Mouse (Mus musculus): ENCODE data around the gene Erap1.
"Not testable (repeated sequence)": the region's sequence is repeated elsewhere in the genome, so short reads cannot be mapped to it uniquely, and the experiment has no call there.

The Erap1 gene

DNA sequence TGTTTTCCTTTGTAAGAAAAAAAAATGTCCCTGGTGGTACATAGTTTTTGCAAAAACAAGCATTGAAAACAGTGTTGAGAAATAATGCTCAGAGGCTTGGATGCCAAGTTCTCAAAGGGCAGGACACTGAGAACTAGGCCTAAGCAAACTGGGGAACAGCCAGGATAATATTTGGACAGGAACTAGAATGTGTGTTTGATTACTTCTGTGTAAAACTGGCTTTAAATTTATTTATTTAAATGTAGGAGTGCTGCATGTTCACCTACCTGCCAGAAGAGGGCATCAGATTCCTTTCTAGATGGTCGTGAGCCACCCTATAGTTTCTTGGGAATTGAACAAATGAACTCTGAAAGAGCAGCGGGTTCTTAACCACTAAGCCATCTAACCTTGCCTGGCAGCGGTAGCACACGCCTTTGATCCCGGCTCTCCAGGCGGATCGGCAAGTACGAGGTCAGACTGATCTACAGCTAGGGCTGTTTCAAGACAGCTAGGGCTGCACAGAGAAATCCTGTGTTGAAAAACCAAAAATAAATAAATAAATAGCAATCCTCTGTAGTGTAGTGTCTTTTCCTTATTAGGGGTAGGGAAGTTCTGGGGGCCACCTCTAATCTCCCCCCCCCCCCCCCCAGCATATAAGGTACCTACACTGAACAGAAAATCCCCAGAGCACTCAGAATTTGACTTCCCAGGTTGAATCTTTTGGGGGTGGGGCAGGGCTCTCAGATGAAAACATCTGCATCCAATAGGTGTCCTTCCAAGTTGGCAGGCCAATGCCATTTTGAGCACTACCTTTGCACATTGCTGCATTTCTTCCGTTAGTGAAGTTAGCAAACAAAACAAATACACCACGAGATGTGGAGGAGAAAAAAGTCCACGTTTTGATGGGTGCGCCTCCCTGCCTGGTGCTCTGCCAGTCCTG is at the start of gene Erap1:
Erap1 (plus strand) TSS at position 776 of the 919 bp plus-strand sequence.
- DNase-seq (ENCODE audit: low read depth in 2 of 2, low spot score in 2 of 2), result peak; percentile 20 to 35

DNA sequence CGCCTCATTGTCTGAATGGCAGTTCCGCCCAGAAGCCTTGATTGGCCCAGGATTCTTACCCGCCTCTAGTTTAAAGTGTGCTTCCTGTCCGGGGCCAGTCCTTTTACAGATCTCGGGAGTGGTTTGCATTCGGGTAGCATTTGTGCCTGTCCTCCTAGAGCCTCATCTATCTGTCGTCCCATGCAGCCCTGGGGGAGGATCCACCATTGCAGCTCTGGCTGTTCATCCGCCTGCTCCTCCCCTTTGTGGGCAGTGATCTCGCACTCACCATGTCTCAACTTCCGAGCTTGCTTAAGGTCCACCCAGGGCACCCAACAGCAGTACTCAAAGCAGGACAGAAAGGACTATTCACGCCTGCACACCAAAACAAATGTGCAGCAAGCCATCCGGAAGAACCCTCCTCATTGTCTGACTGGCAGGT is 48.0 kb upstream of the Erap1 start:
- not testable (repeated sequence) for DNase-seq (ENCODE audit: low read depth in 2 of 2, low spot score in 2 of 2)

- DNase-seq (ENCODE audit: low read depth in 2 of 2, low spot score in 2 of 2), result not testable (repeated sequence)
Measured at GRCm38 (mm10) chr13:74591828-74592227, 47.5 kb upstream of the Erap1 start.

DNA sequence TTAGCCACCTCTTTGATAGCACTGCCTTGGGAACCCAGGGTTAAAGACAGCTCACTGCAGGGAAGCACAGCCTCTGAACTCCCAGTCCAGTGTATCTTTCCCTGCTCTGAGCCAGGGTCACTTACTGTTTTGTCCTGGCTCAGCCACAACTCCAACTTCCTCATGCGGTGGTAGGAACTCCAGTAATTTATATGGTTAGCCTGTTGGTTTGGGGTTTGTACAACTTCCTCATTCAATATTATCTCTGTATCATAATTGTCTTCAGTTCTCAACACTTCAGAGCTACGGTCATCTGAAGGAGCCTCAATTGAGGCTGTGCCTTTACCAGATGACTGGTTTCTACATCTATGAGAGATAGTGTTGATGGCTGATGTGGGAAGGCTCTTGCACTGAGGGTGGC is 42.3 kb upstream of the Erap1 start:
- DNase-seq (ENCODE audit: low read depth in 2 of 2, low spot score in 2 of 2), result not testable (repeated sequence)

- not testable (repeated sequence) for DNase-seq (ENCODE audit: low read depth in 2 of 2, low spot score in 2 of 2)
Measured at GRCm38 (mm10) chr13:74601776-74602175, 37.6 kb upstream of the Erap1 start.

- peak; percentile 63 to 72 for DNase-seq (ENCODE audit: low read depth in 2 of 2, low spot score in 2 of 2)
Measured at GRCm38 (mm10) chr13:74617163-74618019, 22.0 kb upstream of the Erap1 start.

GRCm38 (mm10) chr13:74632327-74632726 is 7.0 kb upstream of the Erap1 start:
- DNase-seq (ENCODE audit: low read depth in 2 of 2, low spot score in 2 of 2), result no peak

- no peak for DNase-seq (ENCODE audit: low read depth in 2 of 2, low spot score in 2 of 2)
Measured at GRCm38 (mm10) chr13:74632857-74633256, 6.5 kb upstream of the Erap1 start.

DNA sequence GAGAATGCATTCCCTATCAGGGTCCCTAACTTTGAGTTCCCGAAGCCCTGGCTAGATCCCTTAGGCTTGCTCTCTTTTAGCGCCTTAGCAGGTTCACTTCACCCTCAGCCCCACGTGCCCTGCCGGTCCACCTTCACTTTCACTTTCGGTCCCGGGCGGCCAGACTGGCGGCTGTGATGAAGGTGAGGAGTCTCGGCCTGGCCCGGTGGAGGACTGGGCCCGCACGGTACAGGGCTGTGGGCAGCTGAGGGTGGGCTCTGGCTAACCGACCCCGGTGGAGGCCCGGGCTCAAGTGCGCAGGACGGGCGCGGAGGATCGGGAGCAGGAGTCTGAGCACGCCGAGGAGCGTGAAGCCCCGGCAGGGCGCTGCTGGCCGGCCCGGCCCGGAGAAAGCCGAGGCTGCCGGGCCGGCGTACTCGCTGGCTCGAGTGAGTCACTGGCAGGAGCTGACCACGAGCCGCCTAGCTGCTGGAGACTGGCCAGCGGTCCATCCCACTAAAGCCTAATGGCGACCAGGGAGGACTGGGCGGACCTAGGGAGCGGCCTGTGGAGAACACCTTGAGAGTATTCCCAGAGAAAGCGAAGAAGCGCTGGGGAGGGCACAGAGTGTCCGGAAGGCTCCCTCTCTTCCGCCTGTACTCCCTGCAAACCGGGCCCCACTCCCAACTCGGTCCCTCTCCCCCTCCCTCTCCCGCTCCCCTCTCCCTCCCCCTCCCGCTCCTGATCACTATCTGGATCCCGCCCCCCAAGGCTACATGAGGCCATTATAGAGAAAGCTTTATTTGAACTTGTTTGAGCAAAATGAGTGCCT is 549 bp downstream of the Erap1 start:
- DNase-seq (ENCODE audit: low read depth in 2 of 2, low spot score in 2 of 2), result peak; percentile 69 to 75

DNA sequence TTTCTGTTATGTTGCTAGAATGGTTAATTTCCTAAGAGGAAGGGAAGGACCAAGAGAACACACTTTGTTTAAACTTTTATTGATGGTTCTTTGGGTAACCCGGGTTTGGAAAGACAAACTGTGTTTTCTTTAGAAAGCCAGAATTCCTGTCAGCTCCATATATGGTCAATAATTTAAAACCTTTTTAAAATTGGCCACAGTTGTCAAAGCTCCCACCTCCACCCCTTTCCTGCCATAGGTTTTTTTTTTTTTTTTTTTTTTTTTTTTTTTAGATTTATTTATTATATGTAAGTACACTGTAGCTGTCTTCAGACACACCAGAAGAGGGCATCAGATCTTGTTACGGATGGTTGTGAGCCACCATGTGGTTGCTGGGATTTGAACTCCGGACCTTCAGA is 1.2 kb downstream of the Erap1 start:
- not testable (repeated sequence) for DNase-seq (ENCODE audit: low read depth in 2 of 2, low spot score in 2 of 2)

DNA sequence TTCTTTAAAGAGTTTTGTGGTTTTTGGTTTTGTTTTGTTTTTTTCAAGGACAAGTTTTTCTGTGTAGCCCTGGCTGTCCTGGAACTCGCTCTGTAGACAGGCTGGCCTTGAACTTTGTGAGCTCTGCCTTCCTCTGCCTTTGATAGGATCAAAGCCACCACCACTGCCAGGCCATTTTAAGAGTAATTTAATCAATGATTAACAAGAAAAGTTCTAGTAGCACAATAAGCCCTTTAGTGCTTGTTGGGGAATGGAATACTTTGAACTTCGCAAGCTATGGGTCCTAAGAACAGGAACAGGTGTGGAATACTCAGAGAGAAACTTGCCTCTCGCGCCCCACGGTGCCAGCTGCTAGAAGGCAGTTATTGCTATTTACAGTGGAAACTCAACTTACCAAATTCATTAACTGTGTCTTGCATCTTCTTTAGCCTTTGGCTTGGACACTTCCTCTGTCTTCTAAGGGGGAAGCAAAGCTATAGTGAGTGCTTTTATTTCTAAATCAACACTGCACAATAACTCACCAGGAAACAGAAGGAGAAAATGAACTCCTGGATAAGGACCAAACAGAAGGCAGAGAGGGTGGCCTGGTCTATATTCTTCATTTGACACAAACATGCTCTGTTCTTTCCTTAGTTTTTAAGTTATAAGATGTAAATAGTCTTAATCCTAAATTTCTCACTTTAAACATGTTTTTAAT is 56.3 kb downstream of the Erap1 start:
- DNase-seq (ENCODE audit: low read depth in 2 of 2, low spot score in 2 of 2), result no peak

DNA sequence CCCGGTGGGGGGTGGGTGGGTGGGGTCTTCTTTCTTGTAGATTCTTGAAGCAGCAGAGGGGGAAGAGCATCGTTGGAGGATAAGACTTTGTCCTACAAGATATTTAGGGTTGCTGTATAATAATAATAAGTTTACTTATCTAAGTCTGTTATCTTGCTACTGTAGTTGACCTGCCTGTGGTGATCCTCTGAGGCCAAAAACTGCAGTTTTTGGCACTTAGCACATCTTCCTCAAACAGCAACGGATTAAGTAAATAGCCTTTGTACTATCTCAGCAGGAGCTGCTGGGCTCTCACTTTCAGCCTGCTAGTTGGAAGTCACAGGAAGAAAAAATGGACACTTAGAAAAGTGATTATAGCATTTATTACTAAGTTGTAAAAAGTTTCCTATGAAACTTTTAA is 56.9 kb downstream of the Erap1 start:
- DNase-seq (ENCODE audit: low read depth in 2 of 2, low spot score in 2 of 2), result no peak

- DNase-seq (ENCODE audit: low read depth in 2 of 2, low spot score in 2 of 2), result no peak
Measured at GRCm38 (mm10) chr13:74719002-74719401, 79.6 kb downstream of the Erap1 start.

DNA sequence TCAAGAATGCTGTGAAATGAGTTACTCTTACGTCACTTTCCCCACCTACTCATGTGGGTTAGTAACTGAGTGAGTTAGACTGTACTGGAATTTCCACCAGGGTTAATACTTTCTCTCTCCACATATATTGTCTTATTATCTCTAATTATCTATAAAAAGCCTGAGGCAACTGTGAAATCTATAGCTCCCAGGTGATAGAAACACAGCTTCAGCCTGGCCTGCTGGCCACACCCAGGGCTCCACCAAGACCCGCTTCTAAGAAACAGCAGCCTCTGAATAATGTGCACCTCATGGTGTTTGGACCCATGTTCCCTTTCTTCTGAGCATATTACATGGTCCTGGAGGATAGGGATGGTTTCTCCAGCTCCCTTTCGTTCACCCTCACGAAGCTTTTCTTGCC is 94.4 kb downstream of the Erap1 start:
- DNase-seq (ENCODE audit: low read depth in 2 of 2, low spot score in 2 of 2), result no peak

GRCm38 (mm10) chr13:74735834-74736233 is 96.5 kb downstream of the Erap1 start:
- no peak for DNase-seq (ENCODE audit: low read depth in 2 of 2, low spot score in 2 of 2)

- no peak for DNase-seq (ENCODE audit: low read depth in 2 of 2, low spot score in 2 of 2)
Measured at GRCm38 (mm10) chr13:74736396-74736795, 97.0 kb downstream of the Erap1 start.
